Mouse (Mus musculus) liver, adult 2 months (tissue): ENCODE measurements around the gene Acaca. TPM values are rescaled to one million over a fixed set of nuclear protein-coding genes. Genes with fewer than 3 reads are reported as not detected.

Experiments
- DNase-seq: peaks from one replicate; pipeline ENCODE4 v3.0.0-alpha.2; 2011; ENCODE audit warnings: low read depth, low spot score; ENCODE audit errors: extremely low read depth
- H3K27ac ChIP-seq: fragments of 200-500 bp; replicated peaks from 2 replicates; pipeline ENCODE4 v1.5.1; 2012; ENCODE audit warnings: low read depth, mild to moderate bottlenecking, control low read depth, inconsistent platforms, low read length; ENCODE audit not compliant: insufficient read depth
- H3K27me3 ChIP-seq: fragments of 200-500 bp; 2 replicates; pipeline ENCODE4 v1.6.1; 2012; ENCODE audit warnings: mild to moderate bottlenecking, moderate library complexity, low read length, inconsistent platforms; ENCODE audit not compliant: control insufficient read depth, insufficient read depth
- H3K36me3 ChIP-seq: fragments of 200-500 bp; 2 replicates; pipeline ENCODE4 v1.6.1; 2012; ENCODE audit warnings: low read length, inconsistent platforms; ENCODE audit not compliant: control insufficient read depth, insufficient read depth
- H3K4me1 ChIP-seq: fragments of 200-500 bp; 2 replicates; pipeline ENCODE4 v1.6.1; 2011; ENCODE audit warnings: low read length; ENCODE audit not compliant: control insufficient read depth, insufficient read depth
- H3K4me3 ChIP-seq: fragments of 200-500 bp; 2 replicates; pipeline ENCODE4 v1.5.1; 2011; ENCODE audit warnings: low read depth, mild to moderate bottlenecking, control low read depth, low read length, moderate library complexity; ENCODE audit not compliant: insufficient read depth
- H3K79me2 ChIP-seq: fragments of 200-500 bp; 2 replicates; pipeline ENCODE4 v1.6.1; 2012; ENCODE audit warnings: inconsistent platforms, mild to moderate bottlenecking, low read length, moderate library complexity; ENCODE audit not compliant: control insufficient read depth, insufficient read depth
- H3K9ac ChIP-seq: fragments of 200-500 bp; 2 replicates; pipeline ENCODE4 v1.6.1; 2012; ENCODE audit warnings: low read depth, mild to moderate bottlenecking, control low read depth, inconsistent platforms, low read length
- CTCF ChIP-seq: fragments of 200-500 bp; IDR thresholded peaks from 2 replicates; pipeline ENCODE4 v1.5.1; 2011; ENCODE audit warnings: low read depth, low read length, control low read depth
- POLR2A ChIP-seq: fragments of 200-500 bp; IDR thresholded peaks from 2 replicates; pipeline ENCODE4 v1.6.1; 2011; ENCODE audit warnings: low read length, control low read depth; ENCODE audit not compliant: insufficient read depth; ENCODE audit errors: extremely low read depth
- WGBS: fragments of 180-500 bp; shearing (Covaris S2); methylation state at CpG from one replicate; pipeline ENCODE4 v1.1.7; 2018; 5-methylcytosine and 5-hydroxymethylcytosine counted together
- polyA plus RNA-seq: library from polyadenylated mRNA; depleted of rRNA; stranded (reverse); fragments of >200 nt; gene quantifications from 2 replicates; pipeline ENCODE4 v1.2.3, GENCODE M21; 2012; rRNA removed
- total RNA-seq: library from RNA; depleted of rRNA; stranded (reverse); fragments of >200 nt; gene quantifications from 2 replicates; pipeline ENCODE4 v1.2.3, GENCODE M21; 2014; rRNA removed

Gene Acaca
- total RNA-seq = 86.4 and 89.3 TPM in 2 replicates
- 15.4 and 20.7 TPM in 2 replicates for polyA plus RNA-seq

GRCm38 (mm10) chr11:84128943-84129798, at the start of gene Acaca, which contains the start of gene Tada2a:
Acaca (plus strand) TSS chr11:84129672.
Tada2a (minus strand) TSS chr11:84129600.
- Histone ChIP-seq H3K36me3 (peaks cover 16% of the 10 kb centered on the region), H3K9ac (peak within 1 kb of the TSS; percentile 89), H3K4me3 (peak within 1 kb of the TSS; percentile 73), H3K79me2 (no peaks in the 10 kb centered on the region), H3K27ac (no peak within 1 kb of the TSS), H3K4me1 (no peaks in the 10 kb centered on the region; the same call in 1 of the 2 replicates), H3K27me3 (no peaks in the 10 kb centered on the region)
- TF ChIP-seq POLR2A (no peak), CTCF (no peak)
- under 1% methylated on average over 83 of the region's 83 CpGs for WGBS
- peak; percentile 28 for DNase-seq

GRCm38 (mm10) chr11:84079887-84080286, 49.6 kb upstream of the Acaca start:
- DNase-seq = no peak
- no peaks in the 10 kb centered on the region for H3K79me2 ChIP-seq
- H3K27me3 ChIP-seq = no peaks in the 10 kb centered on the region
- no peak overlapping the region for H3K9ac ChIP-seq
- no peak overlapping the region for H3K4me3 ChIP-seq
- H3K36me3 ChIP-seq = peaks cover 10% of the 10 kb centered on the region
- 87% methylated on average over 4 of the region's 4 CpGs for WGBS
- no peak overlapping the region for H3K27ac ChIP-seq
- TF ChIP-seq POLR2A = no peak
- no peak for TF ChIP-seq CTCF
- H3K4me1 ChIP-seq = no peaks in the 10 kb centered on the region

DNA sequence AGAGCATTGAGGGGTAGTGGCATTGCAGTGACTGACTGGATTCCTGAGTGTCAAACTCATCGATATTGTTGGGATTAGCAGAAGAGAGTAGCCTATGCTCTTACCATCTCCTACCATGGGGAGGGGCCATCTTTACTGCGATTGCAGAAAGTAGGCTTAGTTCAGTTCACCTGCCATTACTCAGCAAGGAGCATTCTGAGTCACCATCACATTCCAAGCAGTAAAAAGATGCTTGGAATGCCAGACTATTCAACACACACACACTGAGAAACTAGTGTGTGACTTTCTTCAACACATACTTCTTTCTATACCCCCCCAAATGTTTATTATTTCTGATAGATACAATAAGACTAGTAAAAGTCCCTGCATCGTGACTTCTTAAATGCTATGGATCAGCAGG, 49.1 kb upstream of the Acaca start:
- Histone ChIP-seq H3K36me3 (peaks cover 10% of the 10 kb centered on the region), H3K79me2 (no peaks in the 10 kb centered on the region), H3K4me1 (no peaks in the 10 kb centered on the region), H3K9ac (no peak overlapping the region), H3K4me3 (no peak overlapping the region), H3K27ac (no peak overlapping the region), H3K27me3 (no peaks in the 10 kb centered on the region)
- DNase-seq = no peak
- WGBS = 90% methylated on average over 3 of the region's 3 CpGs
- TF ChIP-seq POLR2A (no peak), CTCF (no peak)

- TF ChIP-seq POLR2A (no peak), CTCF (no peak)
- no peak for DNase-seq
- Histone ChIP-seq H3K4me3 (no peak overlapping the region), H3K27ac (no peak overlapping the region), H3K9ac (no peak overlapping the region), H3K4me1 (no peaks in the 10 kb centered on the region), H3K36me3 (peaks cover 11% of the 10 kb centered on the region), H3K27me3 (no peaks in the 10 kb centered on the region), H3K79me2 (no peaks in the 10 kb centered on the region)
- 95% methylated on average over 5 of the region's 5 CpGs for WGBS
Measured at GRCm38 (mm10) chr11:84081901-84082300, 47.6 kb upstream of the Acaca start.

DNA sequence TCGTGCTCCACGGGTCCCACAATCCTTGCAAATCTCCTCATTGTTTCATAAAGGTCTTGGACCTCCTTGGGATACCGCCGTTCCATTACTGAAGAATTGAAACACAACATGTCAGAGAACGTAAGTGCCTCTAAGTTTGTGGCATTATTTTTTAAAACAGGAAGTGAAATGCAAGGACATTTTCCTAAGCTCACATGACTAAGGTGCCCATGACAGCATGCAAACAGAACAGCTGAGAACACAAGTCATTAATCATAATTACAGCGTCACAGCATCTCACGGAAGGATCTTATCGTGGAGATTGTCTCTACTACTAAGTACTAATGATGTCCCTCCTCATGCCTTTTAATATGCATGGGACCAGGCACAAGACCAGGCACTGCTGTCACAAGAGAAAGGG, 38.9 kb upstream of the Acaca start:
- H3K79me2 ChIP-seq = no peaks in the 10 kb centered on the region
- no peak for DNase-seq
- H3K27ac ChIP-seq = no peak overlapping the region
- TF ChIP-seq CTCF = no peak
- no peak for TF ChIP-seq POLR2A
- no peaks in the 10 kb centered on the region for H3K27me3 ChIP-seq
- H3K4me1 ChIP-seq = no peaks in the 10 kb centered on the region
- H3K4me3 ChIP-seq = no peak overlapping the region
- 90% methylated on average over 8 of the region's 8 CpGs for WGBS
- H3K9ac ChIP-seq = no peak overlapping the region
- H3K36me3 ChIP-seq = peaks cover 27% of the 10 kb centered on the region

- 92% methylated on average over 4 of the region's 4 CpGs for WGBS
- H3K4me3 ChIP-seq = no peak overlapping the region
- TF ChIP-seq POLR2A (no peak), CTCF (no peak)
- H3K27ac ChIP-seq = no peak overlapping the region
- H3K27me3 ChIP-seq = no peaks in the 10 kb centered on the region
- DNase-seq = no peak
- H3K9ac ChIP-seq = no peak overlapping the region
- H3K79me2 ChIP-seq = no peaks in the 10 kb centered on the region
- H3K36me3 ChIP-seq = peaks cover 18% of the 10 kb centered on the region
- H3K4me1 ChIP-seq = no peaks in the 10 kb centered on the region
Measured at GRCm38 (mm10) chr11:84095084-84095483, 34.4 kb upstream of the Acaca start.
